Mouse (Mus musculus) layer of hippocampus, adult 9-11 months (tissue): ENCODE data around the gene Lgals9.
"Not testable (repeated sequence)": the region's sequence is repeated elsewhere in the genome, so short reads cannot be mapped to it uniquely, and the experiment has no call there.

Experiments
- DNase-seq: peaks from one replicate; pipeline ENCODE4 v3.0.0; 2022

The Lgals9 gene

GRCm38 (mm10) chr11:79006417-79006816 is 21.7 kb upstream of the Lgals9 start:
- no peak for DNase-seq

DNA sequence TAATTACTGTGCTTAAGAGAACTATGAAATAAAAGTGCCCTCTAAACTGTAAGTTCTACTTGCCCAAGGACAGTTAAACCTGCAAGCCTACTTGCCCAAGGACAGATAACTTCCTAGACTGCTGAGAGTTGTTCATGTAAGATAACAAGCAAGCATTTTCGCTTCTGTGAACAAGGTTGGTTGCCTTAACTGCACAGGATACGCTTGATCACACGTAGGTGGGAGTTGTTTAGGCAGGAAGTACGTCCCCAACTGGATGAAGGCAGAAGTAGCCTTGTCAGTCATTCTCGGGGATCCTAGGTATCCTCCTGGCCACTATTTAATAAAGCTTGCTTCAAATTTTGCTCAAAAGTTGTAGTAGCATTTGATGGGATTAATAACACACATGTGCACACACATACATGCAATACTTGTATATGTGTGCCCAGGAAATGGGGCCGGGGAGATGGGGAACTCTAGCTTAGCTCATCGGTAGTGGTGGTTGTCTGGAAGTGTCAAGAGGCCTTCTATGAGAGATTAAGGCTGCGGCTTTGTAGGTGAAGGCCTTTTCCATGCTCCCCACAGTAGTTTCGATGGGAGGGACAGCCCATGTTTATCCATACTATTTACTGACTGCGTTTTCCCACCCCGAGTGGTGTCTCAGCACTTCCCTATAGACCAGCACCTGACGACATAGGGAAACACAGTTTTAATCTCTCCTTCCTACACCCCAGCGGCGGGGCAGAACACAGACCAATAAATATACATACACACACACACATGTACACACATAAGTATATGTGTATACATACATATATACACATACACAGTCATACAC is 21.0 kb upstream of the Lgals9 start:
- DNase-seq = no peak

DNA sequence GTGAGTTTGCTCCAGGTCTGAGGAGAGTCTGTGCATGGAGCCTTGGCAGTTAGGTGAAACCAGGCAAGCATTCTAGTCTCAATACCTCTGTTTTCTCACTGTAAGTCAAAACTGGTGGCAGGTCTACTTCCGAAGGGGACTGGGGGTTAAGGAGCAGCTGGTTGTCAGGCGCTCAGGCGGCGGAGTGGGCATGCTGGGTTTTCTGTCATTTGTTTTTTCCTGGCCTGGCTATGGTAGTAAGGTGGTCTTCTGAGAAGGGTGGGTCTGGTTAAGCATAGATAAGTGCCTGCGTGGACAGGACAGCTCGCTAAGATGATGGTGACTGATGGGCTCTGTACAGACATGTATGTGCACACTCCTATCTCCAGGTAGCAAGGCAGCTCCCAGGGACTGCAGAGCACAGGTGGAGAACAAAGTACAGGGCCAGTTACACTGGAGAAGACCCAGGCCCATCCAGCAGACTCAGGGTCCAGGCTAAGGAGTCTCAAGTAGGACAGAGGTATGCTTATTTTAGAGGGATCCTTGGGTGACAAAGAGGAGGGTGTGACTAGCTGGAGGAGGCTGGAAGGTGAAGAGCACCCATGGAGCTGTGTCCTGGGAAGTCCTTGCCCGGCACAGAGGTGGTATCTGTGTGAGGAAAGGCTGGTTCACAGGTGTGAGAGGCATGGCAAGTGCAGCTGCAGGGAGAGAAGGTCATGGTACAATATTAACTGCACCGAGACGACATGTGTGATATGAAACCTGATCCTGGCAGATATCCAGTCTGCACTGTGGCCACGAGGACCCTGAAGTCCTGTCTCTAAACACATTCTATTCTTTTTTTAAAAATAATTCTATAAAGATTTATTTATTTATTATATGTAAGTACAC is 19.3 kb upstream of the Lgals9 start:
- DNase-seq = no peak

DNA sequence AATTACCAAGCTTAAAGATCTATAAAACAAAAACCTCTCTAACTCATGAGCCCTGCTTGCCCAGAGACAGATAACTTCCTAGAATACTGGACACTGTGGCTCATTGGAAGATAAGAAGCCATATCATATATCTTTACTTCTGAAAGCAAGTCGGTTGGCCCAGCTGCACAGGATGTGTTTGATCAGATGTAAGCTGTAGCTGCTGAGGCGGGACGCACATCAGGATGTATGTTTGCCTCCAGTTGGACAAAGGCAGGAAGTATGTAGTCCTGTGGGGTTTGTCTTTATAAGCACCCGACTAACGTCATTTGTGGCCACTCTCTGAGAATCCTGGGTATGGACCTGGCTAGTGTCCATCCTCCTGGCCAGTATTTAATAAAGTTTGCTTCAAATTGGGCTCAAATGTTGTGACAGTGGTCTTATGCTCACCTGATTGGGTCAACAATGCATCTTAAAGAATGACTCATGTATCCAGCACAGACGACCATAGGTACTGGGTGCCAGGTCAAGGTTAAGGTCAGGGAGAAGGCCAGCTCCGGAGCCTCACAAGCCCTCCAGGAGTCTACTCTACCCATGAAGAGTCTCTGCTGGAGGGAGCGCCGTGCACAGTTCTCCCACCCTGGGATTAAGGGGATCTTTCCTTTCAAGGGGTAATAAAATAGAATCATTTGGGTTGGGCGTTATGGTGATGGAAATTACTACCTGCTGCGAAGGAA is 18.5 kb upstream of the Lgals9 start:
- no peak for DNase-seq

GRCm38 (mm10) chr11:79002551-79002951 is 17.8 kb upstream of the Lgals9 start:
- DNase-seq = no peak

- DNase-seq = no peak
Observed at GRCm38 (mm10) chr11:79001871-79002270, 17.1 kb upstream of the Lgals9 start.

GRCm38 (mm10) chr11:78999118-78999517 is 14.4 kb upstream of the Lgals9 start:
- no peak for DNase-seq

GRCm38 (mm10) chr11:78990875-78991543 is 6.3 kb upstream of the Lgals9 start:
- not testable (repeated sequence) for DNase-seq

DNA sequence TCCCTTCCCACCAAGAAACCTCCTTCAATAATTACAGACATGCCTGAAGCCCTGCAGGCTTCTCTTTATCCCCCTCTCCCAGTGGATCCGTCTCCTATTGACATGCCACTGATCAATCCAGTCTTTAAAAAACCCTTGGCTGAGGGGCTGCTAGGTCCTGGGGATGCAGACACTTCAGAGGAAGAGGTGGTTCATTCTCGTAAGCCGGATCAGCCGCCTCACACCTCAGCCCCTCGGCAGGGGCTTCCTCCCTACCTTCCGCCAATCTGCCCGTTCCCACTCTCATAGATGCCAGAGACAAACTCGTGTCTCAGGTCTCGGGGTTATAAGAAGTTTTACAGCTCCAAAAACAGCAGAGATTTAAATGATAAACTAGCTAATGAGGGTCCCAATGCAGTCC is 5.3 kb upstream of the Lgals9 start:
- no peak for DNase-seq

- DNase-seq = not testable (repeated sequence)
Observed at GRCm38 (mm10) chr11:78989206-78989605, 4.5 kb upstream of the Lgals9 start.

GRCm38 (mm10) chr11:78986311-78987002 is 1.7 kb upstream of the Lgals9 start:
- DNase-seq = no peak

DNA sequence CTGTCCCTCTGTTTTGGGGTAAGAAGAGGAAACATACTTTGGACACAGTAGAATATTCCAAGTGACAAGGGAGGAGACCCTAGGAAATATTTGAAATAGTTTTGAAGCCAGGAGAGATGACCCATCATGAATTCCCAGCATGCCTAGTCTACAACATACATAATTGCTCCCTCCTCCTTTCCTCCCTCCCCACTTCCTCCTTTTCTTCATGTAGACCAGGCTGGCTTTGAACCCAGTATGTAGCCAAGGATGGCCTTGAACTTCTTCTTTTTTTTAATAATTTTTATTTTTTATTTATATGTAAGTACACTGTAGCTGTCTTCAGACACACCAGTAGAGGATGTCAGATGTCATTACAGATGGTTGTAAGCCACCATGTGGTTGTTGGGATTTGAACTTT is 759 bp upstream of the Lgals9 start:
- DNase-seq = no peak

GRCm38 (mm10) chr11:78983539-78983938 is 1.2 kb downstream of the Lgals9 start:
- DNase-seq = no peak

DNA sequence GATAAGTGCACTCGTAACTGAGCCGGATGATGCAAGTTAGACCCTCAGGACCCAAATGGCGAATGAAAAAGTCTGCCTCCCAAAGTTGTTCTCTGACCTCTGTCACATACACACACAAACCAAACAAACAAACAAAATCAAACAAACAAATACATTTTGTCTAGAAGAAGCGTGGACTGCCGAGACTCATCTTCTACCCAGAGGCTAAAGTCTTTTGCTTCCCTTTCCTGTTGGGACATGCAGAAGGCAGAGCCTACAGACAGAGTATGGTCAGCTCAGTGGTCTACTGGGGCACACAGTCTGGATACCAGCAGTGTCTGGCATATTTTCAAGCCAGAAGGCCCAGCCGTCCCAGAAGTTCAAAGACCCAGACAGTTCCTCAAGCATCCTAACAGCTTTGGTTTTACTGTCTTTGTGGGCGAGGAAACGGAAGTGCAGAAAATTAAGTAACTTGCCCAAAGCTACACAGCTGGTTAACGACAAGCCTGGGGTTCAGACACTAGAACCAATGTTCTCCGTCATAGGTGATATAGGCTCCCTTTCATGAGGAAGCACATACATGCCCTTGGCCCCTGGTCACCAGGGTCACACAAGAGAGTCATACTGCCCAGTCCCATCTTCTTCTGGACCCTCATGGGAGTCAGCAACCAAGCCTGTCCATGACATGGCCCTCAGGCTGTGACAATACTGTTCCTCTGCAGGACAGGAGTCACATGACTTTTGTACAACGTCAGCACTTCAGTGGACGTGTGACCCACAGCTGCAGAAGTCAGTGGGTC is 2.0 kb downstream of the Lgals9 start:
- DNase-seq = peak; percentile 27

DNA sequence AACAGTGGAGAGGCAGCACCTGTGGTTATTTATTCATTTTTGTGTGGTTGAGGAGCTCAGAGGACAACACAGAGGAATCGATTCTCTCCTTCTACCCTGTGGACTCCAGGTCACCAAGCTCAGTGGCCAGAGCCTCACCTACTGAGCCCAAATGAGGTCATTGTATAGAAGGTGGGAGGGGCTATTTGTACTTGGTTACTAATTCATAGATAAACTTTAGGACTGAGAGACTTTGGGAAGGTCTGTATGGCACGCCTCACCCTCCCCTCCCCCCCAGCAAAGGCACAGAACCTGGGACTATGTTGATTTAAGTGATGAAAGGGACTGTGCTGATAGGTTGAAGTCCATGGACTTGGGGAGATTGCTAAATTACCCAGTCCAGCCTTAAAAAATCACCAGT is 2.7 kb downstream of the Lgals9 start:
- DNase-seq = no peak

DNA sequence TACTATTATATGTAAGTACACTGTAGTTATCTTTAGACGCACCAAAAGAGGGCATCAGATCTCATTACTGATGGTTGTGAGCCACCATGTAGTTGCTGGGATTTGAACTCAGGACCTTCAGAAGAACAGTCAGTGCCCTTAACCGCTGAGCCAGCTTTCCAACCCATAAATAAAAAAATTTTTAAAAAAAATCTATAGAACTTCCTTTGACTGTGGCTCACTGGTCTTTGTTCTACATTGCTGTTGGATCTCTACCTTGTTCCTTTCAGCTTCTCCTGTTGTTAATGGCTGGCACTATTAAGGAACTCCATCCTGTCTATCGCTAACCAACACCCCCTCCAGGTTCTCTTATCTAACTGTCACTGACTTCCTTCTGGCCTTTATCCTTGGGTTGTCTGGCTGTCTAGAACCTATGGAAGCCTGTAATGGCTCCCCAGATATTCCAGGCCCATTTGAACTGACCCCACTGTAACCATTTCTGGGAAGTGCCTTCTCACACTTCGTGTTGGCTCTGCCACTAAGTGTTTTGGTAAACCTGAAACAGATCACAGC is 4.6 kb downstream of the Lgals9 start:
- no peak for DNase-seq

DNA sequence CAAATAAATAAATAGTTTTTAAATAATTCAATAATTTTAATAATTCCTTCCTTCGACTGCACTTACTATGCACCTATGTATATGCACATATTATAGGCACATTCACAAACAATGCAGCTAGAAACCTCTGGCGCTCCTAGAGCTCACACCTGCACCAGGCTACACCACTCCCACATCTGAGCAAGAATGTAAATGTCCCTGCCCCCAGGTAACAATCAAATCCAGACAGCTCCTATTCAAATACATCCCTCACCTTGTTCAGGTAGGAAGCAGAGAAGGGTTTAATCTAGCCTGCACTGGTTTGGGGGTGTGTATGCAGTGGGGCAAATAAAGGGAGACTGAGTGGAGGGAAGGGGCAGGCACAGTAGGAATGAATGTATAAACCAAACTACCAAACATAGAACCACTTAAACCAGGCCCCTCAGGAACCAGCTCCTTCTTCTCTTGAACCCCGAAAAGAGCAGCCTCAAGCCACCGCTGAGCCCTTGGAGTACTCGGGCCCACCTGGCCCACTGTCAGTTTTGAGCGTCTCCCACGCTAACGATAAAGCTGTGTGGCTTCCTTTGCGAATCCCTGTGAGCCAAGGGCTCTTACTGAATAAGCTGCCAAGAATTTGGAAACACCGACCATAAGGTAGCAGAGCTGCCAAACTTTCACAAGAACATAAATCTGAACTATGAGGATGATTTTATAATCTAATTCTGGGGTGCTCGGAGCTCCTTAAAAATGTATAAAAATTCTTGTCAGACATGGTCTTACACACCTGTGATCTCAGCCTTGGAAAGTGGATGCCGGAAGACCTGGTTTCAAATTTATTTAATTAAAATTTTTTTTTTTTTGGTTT is 6.3 kb downstream of the Lgals9 start:
- peak; percentile 16 for DNase-seq

DNA sequence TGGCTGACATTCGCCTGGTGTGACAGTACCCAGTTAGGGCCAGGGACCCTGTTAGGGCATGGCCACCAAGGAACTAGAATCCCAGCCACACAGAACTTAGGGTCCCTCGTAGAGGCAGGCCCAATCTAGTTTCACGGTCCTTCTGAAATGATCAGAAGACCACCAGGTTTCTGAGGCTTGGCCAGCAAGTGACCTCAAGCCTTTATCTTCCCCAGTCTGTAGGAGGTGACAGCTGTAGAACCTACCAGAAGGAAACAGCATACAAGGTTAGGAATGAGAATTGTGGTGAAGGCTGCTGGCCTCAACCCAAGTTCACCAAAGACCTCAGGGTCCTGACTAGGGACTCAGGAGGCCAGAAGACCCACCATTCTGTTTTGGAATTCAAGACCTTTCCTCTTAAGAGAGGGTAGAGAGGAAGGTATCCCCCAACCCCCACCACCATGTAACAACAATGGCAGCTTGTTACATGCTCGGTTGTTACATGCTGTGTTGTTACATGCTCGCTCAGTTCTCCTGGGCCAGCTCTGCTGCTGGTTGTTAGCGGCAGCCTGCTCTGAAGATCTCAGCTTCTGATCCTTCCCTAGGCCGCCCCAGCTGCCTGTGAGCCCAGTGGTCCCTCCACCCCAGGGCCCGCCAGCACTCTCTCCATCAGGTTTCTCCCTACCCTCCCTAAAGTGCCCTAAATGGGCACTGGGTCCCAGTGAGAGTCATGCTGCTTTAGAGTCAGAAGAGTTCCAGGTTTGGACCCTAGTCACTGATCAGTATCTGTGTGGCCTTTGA is 7.8 kb downstream of the Lgals9 start:
- DNase-seq = no peak
